Mouse (Mus musculus) intestine, embryonic 14.5 days (tissue): ENCODE data around the gene Thg1l. TPM values are rescaled to one million over a fixed set of nuclear protein-coding genes. Genes with fewer than 3 reads are reported as not detected.

Experiments used
- ATAC-seq: fragments of 200-750 bp; cut with Nextera tagmentation; replicated peaks from 2 replicates; pipeline ENCODE4 v1.8.0; 2017; ENCODE audit warnings: low read depth, moderate number of reproducible peaks, moderate TSS enrichment, moderate library complexity; ENCODE audit not compliant: low FRiP score, low TSS enrichment
- DNase-seq: peaks from one replicate; pipeline ENCODE4 v3.0.0-alpha.2; 2018; ENCODE audit warnings: low spot score
- H3K27ac ChIP-seq: fragments of 300-500 bp; sonication (generic); 2 replicates; pipeline ENCODE4 v1.5.1; 2014; ENCODE audit warnings: low read depth, mild to moderate bottlenecking, control low read depth
- H3K27me3 ChIP-seq: fragments of 300-500 bp; sonication (generic); replicated peaks from 2 replicates; pipeline ENCODE4 v1.6.1; 2014; ENCODE audit warnings: low read length, control low read depth; ENCODE audit not compliant: control insufficient read depth, insufficient read depth
- H3K36me3 ChIP-seq: fragments of 300-500 bp; sonication (generic); 2 replicates; pipeline ENCODE4 v1.6.1; 2014; ENCODE audit warnings: low read length, control low read depth; ENCODE audit not compliant: control insufficient read depth, insufficient read depth
- H3K4me1 ChIP-seq: fragments of 300-500 bp; sonication (generic); replicated peaks from 2 replicates; pipeline ENCODE4 v1.6.1; 2014; ENCODE audit warnings: low read length, control low read depth, mixed read lengths; ENCODE audit not compliant: control insufficient read depth, insufficient read depth
- H3K4me2 ChIP-seq: fragments of 300-500 bp; sonication (generic); 2 replicates; pipeline ENCODE4 v1.6.1; 2014; ENCODE audit warnings: low read length
- H3K4me3 ChIP-seq: fragments of 300-500 bp; sonication (generic); 2 replicates; pipeline ENCODE4 v1.5.1; 2014; ENCODE audit warnings: low read depth, low read length, control low read depth, mixed read lengths
- H3K9ac ChIP-seq: fragments of 300-500 bp; sonication (generic); 2 replicates; pipeline ENCODE4 v1.6.1; 2014; ENCODE audit warnings: mild to moderate bottlenecking, low read length
- H3K9me3 ChIP-seq: fragments of 300-500 bp; sonication (generic); 2 replicates; pipeline ENCODE4 v1.6.1; 2016; ENCODE audit warnings: low read length, control low read depth; ENCODE audit not compliant: control insufficient read depth
- WGBS: fragments of 180-500 bp; shearing (Covaris S2); extraction: QIAGEN DNeasy Blood & Tissue Kit; methylation state at CpG from one replicate; pipeline ENCODE4 v1.1.7; 2014; 5-methylcytosine and 5-hydroxymethylcytosine counted together
- polyA plus RNA-seq: library from polyadenylated mRNA; unstranded; fragments of >200 nt; fragmentation: Nextera tagmentation; extraction: Ambion mirVana; gene quantifications from 2 replicates; pipeline ENCODE4 v1.2.1, GENCODE M21; 2014

Gene Thg1l
- polyA plus RNA-seq, 1 experiment from 2014 or later, result 12.2 TPM

GRCm38 (mm10) chr11:45906109-45906786 lies 49.0 kb downstream of the Thg1l start:
- WGBS, result 87% methylated on average over 8 of the region's 8 CpGs
- H3K4me3 ChIP-seq, result no peak overlapping the region
- ATAC-seq (no peak), DNase-seq (no peak)
- no peak overlapping the region for H3K4me2 ChIP-seq
- H3K36me3 ChIP-seq, result peaks cover 80% of the 10 kb centered on the region
- H3K4me1 ChIP-seq, result no peaks in the 10 kb centered on the region
- H3K27ac ChIP-seq, result no peak overlapping the region
- H3K9ac ChIP-seq, result no peak overlapping the region
- H3K9me3 ChIP-seq, result no peaks in the 10 kb centered on the region
- no peaks in the 10 kb centered on the region for H3K27me3 ChIP-seq

GRCm38 (mm10) chr11:45900233-45901015 lies 54.9 kb downstream of the Thg1l start:
- no peak overlapping the region for H3K9ac ChIP-seq
- H3K27me3 ChIP-seq, result no peaks in the 10 kb centered on the region
- ATAC-seq (no peak), DNase-seq (no peak)
- H3K4me2 ChIP-seq, result no peak overlapping the region
- no peak overlapping the region for H3K4me3 ChIP-seq
- H3K4me1 ChIP-seq, result no peaks in the 10 kb centered on the region
- H3K27ac ChIP-seq, result no peak overlapping the region
- 71% methylated on average over 11 of the region's 11 CpGs for WGBS
- no peaks in the 10 kb centered on the region for H3K9me3 ChIP-seq
- H3K36me3 ChIP-seq, result peaks cover 53% of the 10 kb centered on the region

- Histone ChIP-seq H3K27me3 (no peaks in the 10 kb centered on the region), H3K9me3 (no peaks in the 10 kb centered on the region), H3K4me2 (no peak overlapping the region), H3K27ac (no peak overlapping the region), H3K4me3 (no peak overlapping the region), H3K36me3 (peaks cover 64% of the 10 kb centered on the region), H3K4me1 (no peaks in the 10 kb centered on the region), H3K9ac (no peak overlapping the region)
- no peak for DNase-seq
- 83% methylated on average over 2 of the region's 2 CpGs for WGBS
- ATAC-seq, result no peak
These were observed 57.9 kb downstream of the Thg1l start for GRCm38 (mm10) chr11:45897392-45897791.

Other genes with a start within 250 kb of the Thg1l start
- 82.1 and 83.1 TPM in 2 replicates for gene Clint1, start 103.4 kb downstream of the Thg1l start, polyA plus RNA-seq
- gene Lsm11, start 10.6 kb downstream of the Thg1l start, polyA plus RNA-seq, result 9.2 and 9.4 TPM in 2 replicates
- gene Sox30, start 24.8 kb upstream of the Thg1l start, polyA plus RNA-seq, result 0.09 and 0.24 TPM in 2 replicates
- gene Gm12166, start 96.8 kb upstream of the Thg1l start, polyA plus RNA-seq, result 4.1 and 4.6 TPM in 2 replicates
- 21.3 and 24.6 TPM in 2 replicates for gene Adam19, start 100.5 kb upstream of the Thg1l start, polyA plus RNA-seq
- gene Nipal4, start 211.0 kb upstream of the Thg1l start, polyA plus RNA-seq, result 3.5 and 4.5 TPM in 2 replicates